Mouse (Mus musculus): Measurements from ENCODE around the gene Fzd9.

Gene Fzd9

GRCm38 (mm10) chr5:135251079-135251454 lies at the start of gene Fzd9:
Gene Fzd9 (minus strand): TSS chr5:135251230.
- peak; percentile 86 for ATAC-seq (ENCODE audit: low TSS enrichment)

DNA sequence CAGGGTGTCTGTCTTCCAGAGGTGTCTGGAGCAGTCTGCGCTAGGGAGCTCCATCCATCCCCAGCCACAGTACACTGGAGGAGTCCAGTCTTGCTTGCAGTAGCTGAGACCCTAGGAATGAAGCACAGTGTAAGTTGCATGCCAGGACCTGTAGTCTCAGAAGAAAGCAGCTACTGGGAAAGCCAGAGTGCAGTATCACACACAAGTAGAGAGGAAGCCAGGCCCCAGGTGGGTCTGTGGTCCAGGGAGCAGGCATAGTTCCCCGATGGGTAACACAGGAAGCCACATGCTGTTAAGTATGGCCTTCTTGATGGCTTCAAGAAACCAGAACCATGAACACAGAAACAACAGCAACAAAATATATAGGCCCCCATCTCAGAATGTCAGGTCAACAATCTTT lies 41.0 kb upstream of the Fzd9 start:
- ATAC-seq (ENCODE audit: low TSS enrichment), result no peak

- no peak for ATAC-seq (ENCODE audit: low TSS enrichment)
Measured at GRCm38 (mm10) chr5:135291193-135291592, 40.2 kb upstream of the Fzd9 start.

DNA sequence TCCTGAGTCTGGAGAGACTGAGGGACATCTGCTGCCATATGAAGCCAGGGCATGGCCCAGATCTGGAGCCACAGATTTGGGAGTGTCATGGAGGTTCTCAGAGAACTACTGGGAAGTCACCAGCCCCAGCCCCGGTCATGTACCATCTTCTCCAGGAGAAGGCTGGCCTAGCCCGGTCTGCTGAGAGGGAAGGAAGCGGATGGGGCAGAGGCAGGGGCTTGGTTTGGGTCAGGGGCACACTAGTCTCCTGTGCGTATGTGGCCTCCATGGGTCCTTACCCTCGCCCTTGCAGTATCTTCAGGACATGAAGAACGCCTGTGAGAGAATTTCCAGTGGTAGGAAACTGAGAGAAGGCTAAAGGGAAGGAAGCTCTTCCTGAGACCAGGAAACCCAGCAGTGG lies 39.7 kb upstream of the Fzd9 start:
- no peak for ATAC-seq (ENCODE audit: low TSS enrichment)

DNA sequence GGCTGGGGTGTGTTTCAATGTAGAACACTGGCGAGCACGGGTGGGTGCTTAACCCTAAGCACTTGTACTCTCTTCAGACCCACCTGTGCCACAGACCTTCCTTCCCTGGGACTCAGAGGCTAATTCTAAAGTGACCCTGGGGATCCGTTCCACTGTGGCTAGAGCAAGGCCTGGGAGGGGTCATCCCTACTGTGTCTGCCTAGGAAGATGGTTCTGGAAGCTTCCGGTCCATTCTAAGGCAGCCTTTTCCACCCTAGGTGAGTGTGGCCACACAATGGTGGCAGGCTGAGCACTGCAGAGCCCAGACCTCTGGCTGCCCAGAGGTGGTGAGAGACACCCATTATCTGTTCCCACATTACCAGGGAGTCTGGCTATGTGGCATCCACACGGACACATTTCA lies 35.9 kb upstream of the Fzd9 start:
- no peak for ATAC-seq (ENCODE audit: low TSS enrichment)

DNA sequence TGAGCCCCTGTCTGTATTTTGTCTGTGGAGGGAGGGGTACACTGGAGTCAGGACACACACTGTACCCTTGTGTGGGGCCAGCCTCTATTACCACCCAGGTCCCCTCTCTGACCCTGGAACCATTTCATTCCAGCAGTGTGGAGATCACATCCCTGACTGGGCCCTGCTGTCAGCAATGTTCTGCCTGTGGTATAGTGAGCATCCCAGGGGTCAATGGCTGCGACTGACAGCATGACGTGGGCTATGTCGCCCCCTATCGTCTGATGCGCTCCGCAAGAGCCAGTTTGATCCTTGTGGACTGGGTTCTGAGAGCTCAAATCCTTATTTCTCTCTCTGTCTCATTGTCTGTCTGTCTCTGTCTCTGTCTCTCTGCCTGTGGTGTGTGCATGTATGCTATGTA lies 35.2 kb upstream of the Fzd9 start:
- ATAC-seq (ENCODE audit: low TSS enrichment), result peak; percentile 69; the same call in 1 of the 2 replicates

DNA sequence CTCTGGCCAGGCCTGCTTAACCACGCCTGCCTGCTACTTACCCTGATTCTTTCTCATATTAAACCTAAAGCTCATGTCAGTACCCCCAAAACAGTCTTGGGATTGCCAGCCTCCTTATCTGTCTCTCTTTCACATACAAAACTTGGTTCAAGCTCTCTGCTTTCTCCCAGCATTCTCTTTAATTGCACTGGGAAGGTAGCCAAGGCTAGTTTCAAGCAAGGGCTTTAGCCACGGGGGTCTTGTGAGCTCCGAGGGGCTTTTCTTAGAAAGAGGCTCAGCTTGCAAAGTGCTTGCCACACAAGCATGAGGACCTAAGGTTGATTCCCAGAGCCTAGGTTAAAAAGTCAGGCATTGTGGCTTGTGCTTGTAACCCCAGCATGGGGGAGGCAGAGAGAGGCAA lies 34.2 kb upstream of the Fzd9 start:
- no peak for ATAC-seq (ENCODE audit: low TSS enrichment)

DNA sequence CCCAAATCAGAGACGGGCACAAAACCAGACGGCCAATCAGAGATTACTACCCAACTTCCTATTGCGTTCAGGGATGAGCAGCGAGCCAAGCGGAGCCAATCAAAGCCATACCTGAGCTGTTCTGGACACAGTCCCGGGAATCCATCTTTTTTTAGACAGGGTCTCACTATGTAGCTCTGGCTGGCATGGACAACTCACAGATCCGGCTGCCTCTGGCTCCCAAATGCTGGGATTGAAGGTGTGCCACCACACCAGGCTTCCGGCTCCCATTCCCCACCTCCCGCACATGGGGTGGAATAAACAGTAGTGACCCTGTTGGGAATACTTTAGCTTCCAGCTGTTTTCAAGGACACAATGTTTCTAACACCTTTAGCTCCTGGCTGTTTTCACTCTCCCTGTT lies 29.2 kb upstream of the Fzd9 start:
- no peak for ATAC-seq (ENCODE audit: low TSS enrichment)

- no peak for ATAC-seq (ENCODE audit: low TSS enrichment)
Measured at GRCm38 (mm10) chr5:135276597-135276996, 25.6 kb upstream of the Fzd9 start.

- no peak; the same call in 1 of the 2 replicates for ATAC-seq (ENCODE audit: low TSS enrichment)
Measured at GRCm38 (mm10) chr5:135274663-135275396, 23.8 kb upstream of the Fzd9 start.

GRCm38 (mm10) chr5:135271563-135272165 lies 20.6 kb upstream of the Fzd9 start:
- ATAC-seq (ENCODE audit: low TSS enrichment), result no peak

DNA sequence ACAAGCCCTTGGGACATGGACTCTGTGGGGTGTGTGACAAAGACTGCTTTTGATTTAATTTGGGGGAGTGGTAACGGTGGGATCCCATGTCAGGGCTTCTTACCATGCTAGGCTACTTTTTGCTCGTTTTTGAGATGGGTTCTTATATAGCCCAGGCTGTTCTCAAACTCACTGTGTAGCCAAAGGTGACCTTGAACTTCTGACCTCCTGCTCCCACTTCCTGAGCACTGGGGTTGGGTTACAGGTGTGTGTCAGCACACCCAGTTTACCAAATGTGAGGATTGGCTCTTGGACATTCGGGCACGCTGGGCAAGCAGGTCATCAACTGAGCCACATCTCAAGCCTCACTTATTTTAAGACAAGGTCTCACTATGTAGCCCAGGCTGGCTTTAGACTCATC lies 19.3 kb upstream of the Fzd9 start:
- no peak for ATAC-seq (ENCODE audit: low TSS enrichment)

GRCm38 (mm10) chr5:135269451-135269850 lies 18.4 kb upstream of the Fzd9 start:
- no peak for ATAC-seq (ENCODE audit: low TSS enrichment)

GRCm38 (mm10) chr5:135264548-135264947 lies 13.5 kb upstream of the Fzd9 start:
- no peak for ATAC-seq (ENCODE audit: low TSS enrichment)

- ATAC-seq (ENCODE audit: low TSS enrichment), result peak; percentile 47; the same call in 1 of the 2 replicates
Measured at GRCm38 (mm10) chr5:135263866-135264503, 13.0 kb upstream of the Fzd9 start.

DNA sequence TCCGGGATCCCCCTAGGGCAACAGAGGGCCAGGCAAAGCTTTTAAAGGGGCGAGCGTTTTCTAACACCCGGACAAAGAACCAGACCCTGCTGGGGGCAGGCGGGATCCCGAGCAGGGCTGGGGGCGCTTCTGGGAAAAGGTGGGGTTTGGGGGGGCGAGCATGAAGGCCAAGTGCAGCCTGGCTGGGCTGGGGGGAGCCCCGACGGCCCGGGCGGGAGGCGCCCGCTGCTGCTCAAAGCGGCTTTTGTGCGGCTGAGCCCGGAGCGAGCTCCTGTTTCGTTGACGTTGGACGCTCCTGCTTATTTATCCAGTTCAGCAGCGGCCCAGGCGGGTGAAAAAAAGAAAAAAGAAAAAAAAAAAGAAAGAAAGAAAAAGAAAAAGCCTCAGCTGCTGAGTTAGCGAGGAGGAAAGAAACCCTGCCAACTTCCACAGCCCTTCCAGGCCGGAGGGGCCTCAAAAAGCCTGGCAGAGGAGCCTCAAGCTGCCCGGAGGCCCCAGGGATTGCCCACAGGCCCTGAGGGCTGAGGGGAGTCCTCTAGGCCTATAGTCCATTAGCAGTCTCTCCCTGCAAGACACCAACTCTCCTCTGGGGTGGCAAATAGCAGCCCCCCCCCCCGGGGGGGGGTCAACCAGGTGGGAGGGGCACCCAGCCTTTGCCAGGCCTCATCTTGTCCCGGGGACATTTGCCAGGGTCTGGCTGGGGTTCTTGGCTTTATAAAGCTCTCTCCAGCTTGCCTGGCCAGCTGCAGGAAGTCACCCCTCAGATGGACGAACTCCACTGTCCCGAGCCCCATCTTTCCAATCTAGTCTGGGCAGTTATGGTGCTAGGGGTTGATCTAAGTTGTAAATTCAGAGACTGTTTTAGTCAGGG lies 7.5 kb upstream of the Fzd9 start:
- no peak for ATAC-seq (ENCODE audit: low TSS enrichment)

GRCm38 (mm10) chr5:135257559-135257958 lies 6.5 kb upstream of the Fzd9 start:
- no peak for ATAC-seq (ENCODE audit: low TSS enrichment)

DNA sequence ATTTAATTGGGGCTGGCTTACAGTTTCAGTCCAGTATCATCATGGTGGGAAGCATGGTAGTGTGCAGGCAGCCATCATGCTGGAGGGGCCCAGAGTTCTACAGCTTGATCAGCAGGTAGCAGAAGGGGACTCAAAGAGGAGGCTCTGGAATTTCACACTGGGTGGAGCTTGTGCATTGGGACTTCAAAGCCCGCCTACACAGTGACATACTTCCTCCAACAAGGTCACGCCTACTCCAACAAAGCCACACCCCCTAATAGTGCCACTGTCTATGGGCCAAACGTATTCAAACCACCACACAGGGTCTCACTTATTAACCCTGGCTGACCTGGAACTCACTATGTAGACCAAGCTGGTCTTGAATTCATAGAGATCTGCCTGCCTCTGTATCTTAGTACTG lies 5.1 kb upstream of the Fzd9 start:
- ATAC-seq (ENCODE audit: low TSS enrichment), result no peak

GRCm38 (mm10) chr5:135253741-135254401 lies 2.8 kb upstream of the Fzd9 start:
- no peak for ATAC-seq (ENCODE audit: low TSS enrichment)

- peak; percentile 58 for ATAC-seq (ENCODE audit: low TSS enrichment)
Measured at GRCm38 (mm10) chr5:135250186-135251078, 598 bp downstream of the Fzd9 start.
